Mouse (Mus musculus): ENCODE data around the gene Cat. TPM values are rescaled to one million over a fixed set of nuclear protein-coding genes. Genes with fewer than 3 reads are reported as not detected.

Cat gene
- polyA plus RNA-seq (2016; fragmentation: Nextera tagmentation; extraction: Ambion mirVana), result 87.3 and 89.1 TPM in 2 replicates

DNA sequence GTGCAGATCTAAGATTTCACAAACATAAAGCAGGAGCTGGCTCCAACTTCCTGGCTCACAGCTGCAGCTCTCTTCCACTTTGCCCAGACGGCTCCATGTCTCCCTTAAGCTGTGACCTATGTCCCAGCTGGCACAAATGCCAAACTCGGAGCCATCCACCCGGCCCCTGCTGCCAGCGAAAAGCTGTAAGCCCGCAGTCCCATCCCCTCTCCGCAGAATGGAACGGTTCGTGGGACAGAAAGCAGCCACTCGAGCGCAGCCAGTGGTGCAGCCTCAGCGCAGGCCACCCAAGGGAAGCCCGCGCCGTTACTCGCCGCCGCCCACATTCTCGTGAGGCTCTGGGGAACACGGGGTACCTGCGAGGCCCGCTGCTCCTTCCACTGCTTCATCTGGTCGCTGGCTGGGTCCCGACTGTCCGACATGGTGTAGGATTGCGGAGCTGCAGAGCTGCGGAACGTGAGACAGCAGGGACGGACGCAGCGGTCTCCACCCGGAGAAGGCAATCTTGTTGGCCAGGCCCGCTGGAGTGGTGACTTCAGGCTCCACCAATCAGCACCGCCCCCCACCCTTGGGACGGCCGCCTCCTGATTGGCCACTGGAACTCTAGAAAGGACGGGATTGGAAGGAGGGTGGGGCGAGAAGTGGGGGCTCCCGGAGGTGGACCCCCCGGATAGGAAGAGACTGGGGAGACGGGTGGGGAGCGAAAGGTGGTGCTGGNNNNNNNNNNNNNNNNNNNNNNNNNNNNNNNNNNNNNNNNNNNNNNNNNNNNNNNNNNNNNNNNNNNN, at the start of gene Cat:
Gene Cat, minus strand, starts transcription at position 544 of the 785 bp plus-strand sequence.
- Histone ChIP-seq H3K4me1 (replicated peaks) (peaks cover 33% of the 10 kb centered on the region), H3K4me2 (peak within 1 kb of the TSS; percentile 88), H3K27ac (ENCODE audit: poor library complexity, severe bottlenecking) (peak within 1 kb of the TSS; percentile 96), H3K9me3 (replicated peaks) (no peaks in the 10 kb centered on the region), H3K9ac (peak within 1 kb of the TSS; percentile 93), H3K36me3 (no peaks in the 10 kb centered on the region), H3K4me3 (peak within 1 kb of the TSS; percentile 78), H3K27me3 (replicated peaks) (no peaks in the 10 kb centered on the region)
- WGBS, result under 1% methylated on average over 41 of the region's 41 CpGs
- peak; percentile 99 for ATAC-seq (ENCODE audit: insufficient number of reproducible peaks, low FRiP score)

DNA sequence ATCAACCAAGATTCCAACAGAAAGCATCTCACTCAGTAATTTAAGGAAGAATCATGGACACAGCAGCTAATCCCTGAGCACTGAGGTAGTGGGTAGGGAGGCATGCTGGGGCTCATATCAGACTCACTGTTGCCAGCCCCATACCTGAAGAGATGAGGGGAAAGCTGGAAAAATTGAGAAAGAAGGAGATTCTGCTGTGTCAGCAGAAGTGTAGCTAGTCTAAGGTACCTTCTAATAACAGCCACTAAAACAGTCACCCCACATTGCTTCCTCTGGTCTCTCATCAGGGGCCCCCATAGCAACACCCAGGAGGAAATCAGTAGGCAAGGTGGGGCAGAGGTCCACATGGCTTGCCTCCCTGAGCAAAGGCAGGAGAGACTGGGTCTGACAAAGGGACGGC, 40.6 kb upstream of the Cat start:
- H3K4me1 ChIP-seq (replicated peaks), result no peaks in the 10 kb centered on the region
- 94% methylated on average over 1 of the region's 1 CpGs for WGBS
- H3K9ac ChIP-seq, result no peak overlapping the region
- no peak for ATAC-seq (ENCODE audit: insufficient number of reproducible peaks, low FRiP score)
- H3K27me3 ChIP-seq (replicated peaks), result no peaks in the 10 kb centered on the region
- no peak overlapping the region for H3K4me3 ChIP-seq
- no peaks in the 10 kb centered on the region for H3K36me3 ChIP-seq
- no peaks in the 10 kb centered on the region for H3K9me3 ChIP-seq (replicated peaks)
- H3K27ac ChIP-seq (ENCODE audit: poor library complexity, severe bottlenecking), result no peak overlapping the region
- no peak overlapping the region for H3K4me2 ChIP-seq

DNA sequence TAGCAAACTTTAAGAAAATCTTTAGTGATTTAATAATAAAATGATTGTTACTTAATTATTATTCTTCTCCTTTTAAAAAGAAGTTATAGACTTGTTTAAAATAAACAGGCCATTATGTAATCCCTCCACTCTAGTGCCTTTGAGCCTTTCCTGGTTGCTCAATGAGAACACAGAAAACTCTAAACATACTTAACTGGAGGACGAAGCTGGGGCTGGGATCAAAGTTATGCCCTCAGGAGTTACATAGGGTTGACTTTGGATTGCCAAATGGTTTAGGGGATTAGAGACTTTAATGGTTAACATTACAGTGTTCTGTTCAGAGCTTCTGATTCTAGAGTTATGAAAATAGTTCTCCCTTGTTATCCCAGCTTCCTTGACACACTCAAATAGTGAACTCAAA, 31.5 kb upstream of the Cat start:
- Histone ChIP-seq H3K36me3 (no peaks in the 10 kb centered on the region), H3K4me3 (no peak overlapping the region), H3K27ac (ENCODE audit: poor library complexity, severe bottlenecking) (no peak overlapping the region), H3K9me3 (replicated peaks) (no peaks in the 10 kb centered on the region), H3K4me1 (replicated peaks) (no peaks in the 10 kb centered on the region), H3K27me3 (replicated peaks) (no peaks in the 10 kb centered on the region), H3K9ac (no peak overlapping the region), H3K4me2 (no peak overlapping the region)
- WGBS, result 73% methylated on average over 1 of the region's 1 CpGs
- ATAC-seq (ENCODE audit: insufficient number of reproducible peaks, low FRiP score), result no peak

DNA sequence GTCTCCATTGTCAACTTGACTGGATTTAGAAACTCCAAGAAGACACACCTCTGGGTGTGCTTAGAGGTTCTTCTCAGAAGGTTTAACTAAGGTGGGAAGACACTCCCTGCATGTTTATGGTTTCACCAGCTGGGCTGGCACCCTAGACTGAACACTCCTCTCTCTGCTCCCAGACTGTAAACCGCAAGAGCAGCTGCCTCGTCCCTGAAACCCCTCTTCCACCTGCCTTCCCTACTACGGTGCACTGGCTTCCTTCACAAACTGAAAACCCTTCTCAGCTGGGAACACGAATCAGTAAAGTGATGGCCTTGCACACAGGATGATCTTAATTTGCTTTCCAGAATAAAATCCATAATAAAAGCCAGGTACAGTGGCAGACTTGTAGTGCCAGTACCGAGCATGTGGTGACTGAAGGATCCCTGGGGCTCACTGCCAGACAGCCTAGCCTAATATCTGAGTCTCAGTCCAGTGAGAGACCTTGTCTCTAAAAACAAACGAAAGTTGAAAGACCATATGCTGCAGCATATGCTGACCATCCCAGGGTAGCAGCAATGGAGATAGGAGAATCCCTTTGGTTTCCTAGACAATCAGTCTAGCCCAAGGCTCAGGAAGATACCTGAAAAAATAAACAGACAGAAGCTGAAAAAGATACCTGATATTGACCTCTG, 30.7 kb upstream of the Cat start:
- ATAC-seq (ENCODE audit: insufficient number of reproducible peaks, low FRiP score), result no peak
- Histone ChIP-seq H3K27ac (ENCODE audit: poor library complexity, severe bottlenecking) (no peak overlapping the region), H3K27me3 (replicated peaks) (no peaks in the 10 kb centered on the region), H3K4me3 (no peak overlapping the region), H3K9ac (no peak overlapping the region), H3K4me1 (replicated peaks) (no peaks in the 10 kb centered on the region), H3K4me2 (no peak overlapping the region), H3K36me3 (no peaks in the 10 kb centered on the region), H3K9me3 (replicated peaks) (no peaks in the 10 kb centered on the region)
- WGBS, result 73% methylated on average over 6 of the region's 6 CpGs

DNA sequence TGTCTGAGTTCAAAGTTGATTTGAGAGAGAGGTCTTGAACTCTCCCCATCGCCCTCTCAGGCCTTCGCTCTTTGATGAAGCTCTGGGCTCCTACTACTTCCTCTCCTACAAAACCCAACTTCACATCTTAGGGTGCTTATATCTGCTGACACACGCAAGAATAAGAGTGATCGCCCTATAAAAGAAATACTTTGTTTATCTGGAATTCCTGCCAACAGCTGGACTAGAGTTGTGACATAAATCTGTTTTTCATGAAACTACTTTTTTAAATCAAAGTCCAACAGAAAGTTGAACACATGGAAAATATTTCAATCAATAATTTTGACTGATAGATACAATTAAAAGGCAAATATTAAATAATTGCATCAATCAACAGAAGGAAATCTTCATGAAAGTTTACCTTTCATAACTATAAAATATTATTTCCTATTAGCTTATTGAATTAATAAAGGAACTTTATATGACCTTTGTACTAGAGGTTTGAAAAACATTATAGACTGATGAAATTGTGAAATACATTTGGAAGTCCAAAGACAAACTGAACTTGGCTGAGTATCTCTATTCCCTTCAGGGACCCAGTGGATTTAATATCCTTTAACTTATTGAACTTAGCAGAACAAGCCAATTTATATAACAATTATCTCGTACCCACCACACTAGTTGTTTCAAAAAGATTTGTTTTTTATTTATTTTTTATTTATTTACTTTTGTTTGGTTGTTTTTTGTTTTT, 27.3 kb upstream of the Cat start:
- no peak overlapping the region for H3K4me2 ChIP-seq
- H3K36me3 ChIP-seq, result no peaks in the 10 kb centered on the region
- ATAC-seq (ENCODE audit: insufficient number of reproducible peaks, low FRiP score), result no peak
- H3K27ac ChIP-seq (ENCODE audit: poor library complexity, severe bottlenecking), result no peak overlapping the region
- H3K9ac ChIP-seq, result no peak overlapping the region
- H3K4me3 ChIP-seq, result no peak overlapping the region
- H3K9me3 ChIP-seq (replicated peaks), result peaks cover 4% of the 10 kb centered on the region; the same call in 1 of the 2 replicates
- no peaks in the 10 kb centered on the region for H3K4me1 ChIP-seq (replicated peaks)
- WGBS, result 83% methylated on average over 5 of the region's 5 CpGs
- no peaks in the 10 kb centered on the region for H3K27me3 ChIP-seq (replicated peaks)

DNA sequence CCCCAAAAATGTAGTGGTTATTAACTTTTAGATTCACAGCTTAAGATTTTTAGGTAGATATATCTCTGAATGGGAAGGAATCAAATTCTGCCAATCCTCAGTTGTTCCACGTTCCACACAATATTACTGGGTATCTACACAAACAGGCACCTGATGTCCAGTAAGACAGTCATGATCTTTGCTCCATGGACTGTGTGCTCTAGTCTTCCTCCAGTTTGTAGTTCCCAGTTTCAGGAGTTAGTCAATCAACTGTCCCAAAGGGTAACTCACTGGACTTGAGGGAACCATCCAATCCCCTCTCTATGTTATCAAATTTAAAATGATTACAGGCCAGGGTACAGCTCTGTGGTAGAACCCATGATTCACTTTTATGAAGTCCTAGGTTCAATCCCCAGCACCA, 26.7 kb upstream of the Cat start:
- Histone ChIP-seq H3K4me2 (no peak overlapping the region), H3K27me3 (replicated peaks) (no peaks in the 10 kb centered on the region), H3K9ac (no peak overlapping the region), H3K36me3 (no peaks in the 10 kb centered on the region), H3K4me1 (replicated peaks) (no peaks in the 10 kb centered on the region), H3K27ac (ENCODE audit: poor library complexity, severe bottlenecking) (no peak overlapping the region), H3K4me3 (no peak overlapping the region), H3K9me3 (replicated peaks) (peaks cover 4% of the 10 kb centered on the region; the same call in 1 of the 2 replicates)
- 93% methylated on average over 1 of the region's 1 CpGs for WGBS
- ATAC-seq (ENCODE audit: insufficient number of reproducible peaks, low FRiP score), result no peak

DNA sequence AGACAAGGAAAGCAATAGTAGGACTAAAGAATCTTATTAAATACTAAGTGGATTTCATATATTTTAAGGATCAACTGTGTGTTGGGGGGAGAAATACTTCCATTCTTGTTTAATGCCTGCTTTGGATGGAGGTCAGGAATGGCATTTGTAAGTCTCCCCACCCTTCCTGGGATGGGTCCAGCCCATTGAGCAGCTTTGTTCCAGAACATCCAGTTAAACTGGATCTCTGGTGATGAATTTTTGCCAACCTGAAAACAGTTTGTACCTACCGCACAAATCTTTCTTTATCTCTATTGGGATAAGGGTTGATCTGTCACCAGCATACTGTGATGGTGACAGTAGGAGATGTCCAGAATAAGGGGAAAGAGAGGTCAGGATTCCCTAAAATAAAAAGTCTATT, 26.1 kb upstream of the Cat start:
- no peak overlapping the region for H3K9ac ChIP-seq
- no peaks in the 10 kb centered on the region for H3K27me3 ChIP-seq (replicated peaks)
- no peak overlapping the region for H3K27ac ChIP-seq (ENCODE audit: poor library complexity, severe bottlenecking)
- no peak for ATAC-seq (ENCODE audit: insufficient number of reproducible peaks, low FRiP score)
- no peak overlapping the region for H3K4me3 ChIP-seq
- no peaks in the 10 kb centered on the region for H3K4me1 ChIP-seq (replicated peaks)
- no peaks in the 10 kb centered on the region for H3K36me3 ChIP-seq
- peaks cover 4% of the 10 kb centered on the region; the same call in 1 of the 2 replicates for H3K9me3 ChIP-seq (replicated peaks)
- no peak overlapping the region for H3K4me2 ChIP-seq
- 61% methylated on average over 1 of the region's 1 CpGs for WGBS

DNA sequence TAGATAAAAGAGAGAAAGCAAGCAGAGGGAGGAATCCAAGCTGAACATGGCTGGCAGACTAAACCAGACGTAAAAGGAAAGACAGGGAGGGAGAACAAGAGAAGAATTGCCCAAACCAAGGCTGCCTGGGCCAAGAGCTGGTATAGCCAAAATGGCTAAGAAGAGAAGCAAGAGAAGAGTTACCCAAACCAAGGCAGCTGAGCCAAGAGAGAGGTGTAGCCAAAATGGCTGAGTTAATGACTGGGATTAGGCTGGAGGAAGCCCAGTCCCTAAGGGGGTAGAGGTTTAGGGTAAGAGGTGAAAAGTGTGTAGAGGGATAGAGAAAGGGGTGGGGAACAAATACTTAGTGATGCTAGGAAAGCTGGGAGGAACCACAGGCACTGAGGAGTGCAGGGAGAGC, 22.7 kb upstream of the Cat start:
- Histone ChIP-seq H3K36me3 (no peaks in the 10 kb centered on the region), H3K4me2 (no peak overlapping the region), H3K9ac (no peak overlapping the region), H3K4me1 (replicated peaks) (no peaks in the 10 kb centered on the region), H3K9me3 (replicated peaks) (peaks cover 4% of the 10 kb centered on the region; the same call in 1 of the 2 replicates), H3K27ac (ENCODE audit: poor library complexity, severe bottlenecking) (no peak overlapping the region), H3K27me3 (replicated peaks) (no peaks in the 10 kb centered on the region), H3K4me3 (no peak overlapping the region)
- ATAC-seq (ENCODE audit: insufficient number of reproducible peaks, low FRiP score), result no peak
- 78% methylated on average over 1 of the region's 1 CpGs for WGBS

DNA sequence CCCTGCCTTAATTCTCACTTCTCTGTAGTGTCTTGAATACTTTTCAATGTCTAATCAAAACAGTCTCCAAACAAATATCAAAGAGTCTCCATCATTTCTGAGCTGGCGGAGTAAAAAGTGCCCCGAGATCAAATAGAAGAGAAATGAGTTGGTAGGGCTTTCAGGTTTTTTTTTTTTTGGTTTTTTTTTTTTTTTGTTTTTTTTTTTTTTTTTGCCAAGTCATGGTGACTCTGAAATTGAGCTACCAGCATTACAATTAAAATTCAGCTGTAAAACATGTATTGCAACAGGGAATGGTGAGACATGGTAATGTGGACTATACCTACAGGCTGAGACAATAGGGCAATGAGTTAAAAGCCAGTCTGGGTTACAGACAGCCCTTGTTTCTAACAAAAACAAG, 21.0 kb upstream of the Cat start:
- H3K9me3 ChIP-seq (replicated peaks), result peaks cover 4% of the 10 kb centered on the region; the same call in 1 of the 2 replicates
- ATAC-seq (ENCODE audit: insufficient number of reproducible peaks, low FRiP score), result no peak

DNA sequence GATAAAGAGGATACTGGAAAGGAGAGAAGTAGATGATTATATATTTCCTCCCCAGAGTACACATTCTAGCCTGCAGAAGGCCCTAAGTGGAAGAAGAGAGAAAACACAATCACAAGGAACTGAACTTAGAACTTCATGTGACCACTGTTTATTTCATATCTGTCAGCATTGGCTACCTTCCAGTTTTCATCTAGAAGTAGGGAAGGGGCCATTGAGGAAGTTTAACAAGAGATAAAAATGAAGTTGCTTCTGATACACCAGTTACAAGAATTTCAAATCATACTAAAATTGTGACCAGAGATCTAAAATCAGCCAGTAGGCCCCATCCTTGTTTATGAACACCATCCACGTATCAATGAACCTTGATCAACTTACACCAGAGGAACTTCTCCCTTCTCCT, 19.5 kb upstream of the Cat start:
- H3K4me1 ChIP-seq (replicated peaks), result no peaks in the 10 kb centered on the region
- 74% methylated on average over 1 of the region's 1 CpGs for WGBS
- H3K4me2 ChIP-seq, result no peak overlapping the region
- no peaks in the 10 kb centered on the region for H3K27me3 ChIP-seq (replicated peaks)
- H3K36me3 ChIP-seq, result no peaks in the 10 kb centered on the region
- ATAC-seq (ENCODE audit: insufficient number of reproducible peaks, low FRiP score), result no peak
- no peak overlapping the region for H3K4me3 ChIP-seq
- H3K9me3 ChIP-seq (replicated peaks), result peaks cover 4% of the 10 kb centered on the region; the same call in 1 of the 2 replicates
- no peak overlapping the region for H3K9ac ChIP-seq
- H3K27ac ChIP-seq (ENCODE audit: poor library complexity, severe bottlenecking), result no peak overlapping the region

More for the DNA sequence above, 21.0 kb upstream of the Cat start:
- 90% methylated on average over 2 of the region's 2 CpGs for WGBS
- H3K36me3 ChIP-seq, result no peaks in the 10 kb centered on the region
- H3K4me2 ChIP-seq, result no peak overlapping the region
- no peak overlapping the region for H3K27ac ChIP-seq (ENCODE audit: poor library complexity, severe bottlenecking)
- H3K27me3 ChIP-seq (replicated peaks), result no peaks in the 10 kb centered on the region
- H3K4me3 ChIP-seq, result no peak overlapping the region
- no peak overlapping the region for H3K9ac ChIP-seq
- no peaks in the 10 kb centered on the region for H3K4me1 ChIP-seq (replicated peaks)

DNA sequence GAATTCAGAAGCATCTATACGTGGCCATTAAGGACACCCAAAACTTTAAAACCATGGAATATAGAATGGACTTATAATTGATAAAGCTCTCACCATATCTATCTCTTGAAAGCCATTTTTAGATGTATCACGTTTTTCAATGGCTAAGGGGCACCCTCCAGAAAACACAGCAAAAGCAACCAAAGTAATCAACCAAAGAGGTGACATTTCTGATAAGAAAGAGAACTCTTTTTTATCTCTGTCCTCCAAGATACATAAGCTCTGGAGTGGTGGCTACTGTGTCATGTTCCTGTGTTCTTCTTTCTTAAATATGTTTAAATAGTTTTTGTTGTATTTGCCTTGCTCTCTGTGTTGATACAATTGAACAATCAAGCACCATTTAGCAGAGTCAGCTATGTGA, 15.8 kb upstream of the Cat start:
- H3K27ac ChIP-seq (ENCODE audit: poor library complexity, severe bottlenecking), result no peak overlapping the region
- no peaks in the 10 kb centered on the region for H3K9me3 ChIP-seq (replicated peaks)
- no peaks in the 10 kb centered on the region for H3K36me3 ChIP-seq
- no peaks in the 10 kb centered on the region for H3K27me3 ChIP-seq (replicated peaks)
- no peak overlapping the region for H3K9ac ChIP-seq
- H3K4me2 ChIP-seq, result no peak overlapping the region
- no peak for ATAC-seq (ENCODE audit: insufficient number of reproducible peaks, low FRiP score)
- no peak overlapping the region for H3K4me3 ChIP-seq
- 60% methylated on average over 2 of the region's 2 CpGs for WGBS
- no peaks in the 10 kb centered on the region for H3K4me1 ChIP-seq (replicated peaks)

Data from heart, embryonic 12.5 days (tissue).